Mouse (Mus musculus): ENCODE results near the gene Eci1.

- no peak for TF ChIP-seq CTCF (IDR thresholded peaks at IDR 0.05; ENCODE audit: low read depth)
- no peak for TF ChIP-seq EP300 (IDR thresholded peaks at IDR 0.05; ENCODE audit: low read depth)
These were observed 23.1 kb downstream of the Eci1 start for GRCm38 (mm10) chr17:24449507-24449906.
